Mouse (Mus musculus) ES-Bruce4 (cell line): ENCODE measurements around the gene Tmc5.

Experiments used
- CTCF ChIP-seq: IDR thresholded peaks from one replicate; pipeline ENCODE4 v1.8.1; 2011; ENCODE audit warnings: low read depth, low read length
- POLR2A ChIP-seq: IDR thresholded peaks from one replicate; pipeline ENCODE4 v1.8.1; 2011; ENCODE audit warnings: low read length; ENCODE audit not compliant: insufficient read depth

- no peak for TF ChIP-seq CTCF
- no peak for TF ChIP-seq POLR2A
Measured at GRCm38 (mm10) chr7:118592146-118592545, 5.0 kb upstream of the Tmc5 start.
